Comparison of ENCODE assay signal across 11 mouse cellular contexts in genomic region chr4:124434059-124435039, GRCm38 (mm10).
DNase-seq lines count a peak whose midpoint lies in the region; ATAC-seq and TF ChIP-seq lines count a peak whose summit lies in the region.
"Had no signal": no experiment of that assay in that cellular context is flagged by ENCODE, and none has a peak within 500 bp of the region (broad histone marks: within the 10 kb centered on the region; RNA-seq: fewer than 3 reads in every experiment).

No protein-coding gene starts in this region.

- H3K36me3 ChIP-seq in lung, embryonic 16.5 days (ENCODE audit: control insufficient read depth, insufficient read depth, low read length), result no peaks in the 10 kb centered on the region
- H3K36me3 ChIP-seq in heart, embryonic 10.5 days, result no peaks in the 10 kb centered on the region
- H3K36me3 ChIP-seq in kidney, embryonic 14.5 days (ENCODE audit: control insufficient read depth, insufficient read depth, low read length), result no peaks in the 10 kb centered on the region
- no peaks in the 10 kb centered on the region for H3K36me3 ChIP-seq in midbrain, postnatal 0 days (ENCODE audit: insufficient read depth, low read length)
- H3K36me3 ChIP-seq: lung, embryonic 15.5 days had no signal

- DNase-seq in lung, adult 2 months, result no peak
- DNase-seq in heart, embryonic 10.5 days (ENCODE audit: low spot score), result peak; percentile 64
- DNase-seq in midbrain, postnatal 0 days (ENCODE audit: low spot score), result no peak
- DNase-seq in cerebellum, adult 18-20 months, result no peak
- DNase-seq in urinary bladder, postnatal 14 days (ENCODE audit: low spot score), result no peak
- DNase-seq in layer of hippocampus, postnatal 10 days (ENCODE audit: low spot score in 2 of 2), result no peak
- DNase-seq: cerebellum, adult 2 months; retina, postnatal 1 day had no signal

- H3K9ac ChIP-seq in lung, embryonic 16.5 days (ENCODE audit: low read length), result no peak overlapping the region
- H3K9ac ChIP-seq in kidney, embryonic 14.5 days (ENCODE audit: low read depth, low read length), result no peak overlapping the region
- no peak overlapping the region for H3K9ac ChIP-seq in midbrain, postnatal 0 days (replicated peaks; ENCODE audit: low read length, poor library complexity, severe bottlenecking)
- H3K9ac ChIP-seq: lung, embryonic 15.5 days had no signal

- H3K27ac ChIP-seq in lung, embryonic 16.5 days (ENCODE audit: low read length), result no peak overlapping the region
- peak overlapping the region; percentile 67; the same call in 1 of the 2 replicates for H3K27ac ChIP-seq in heart, embryonic 10.5 days
- H3K27ac ChIP-seq in kidney, embryonic 14.5 days (ENCODE audit: low read depth, low read length), result no peak overlapping the region
- no peak overlapping the region for H3K27ac ChIP-seq in midbrain, postnatal 0 days (ENCODE audit: low read depth, low read length)
- H3K27ac ChIP-seq: lung, embryonic 15.5 days had no signal

- H3K4me1 ChIP-seq in lung, embryonic 16.5 days (replicated peaks; ENCODE audit: control insufficient read depth, insufficient read depth, low read length), result peaks cover 4% of the 10 kb centered on the region; the same call in 1 of the 2 replicates
- no peaks in the 10 kb centered on the region for H3K4me1 ChIP-seq in lung, adult 2 months (ENCODE audit: control insufficient read depth, insufficient read depth, low read length)
- peaks cover 15% of the 10 kb centered on the region for H3K4me1 ChIP-seq in heart, embryonic 10.5 days
- peaks cover 9% of the 10 kb centered on the region for H3K4me1 ChIP-seq in kidney, embryonic 14.5 days (ENCODE audit: control insufficient read depth, insufficient read depth, low read length)
- H3K4me1 ChIP-seq in midbrain, postnatal 0 days (ENCODE audit: insufficient read depth, low read length), result 0 out of 2 replicates have a peak, but pooled peaks cover 3% of the 10 kb centered on the region

- TF ChIP-seq POLR2A in lung, adult 2 months (IDR thresholded peaks at IDR 0.05; ENCODE audit: borderline replicate concordance, extremely low read depth, low read depth, low read length), result no peak

- WGBS in lung, embryonic 16.5 days, result 8% methylated on average over 23 of the region's 25 CpGs
- 9% methylated on average over 24 of the region's 25 CpGs for WGBS in lung, adult 2 months
- 6% methylated on average over 22 of the region's 25 CpGs for WGBS in heart, embryonic 10.5 days
- WGBS in kidney, embryonic 14.5 days, result 11% methylated on average over 20 of the region's 25 CpGs
- WGBS in midbrain, postnatal 0 days, result 12% methylated on average over 22 of the region's 25 CpGs

- no peak overlapping the region for H3K4me3 ChIP-seq in lung, embryonic 16.5 days (ENCODE audit: low read length)
- no peak overlapping the region for H3K4me3 ChIP-seq in lung, adult 2 months (replicated peaks; ENCODE audit: extremely low read depth, low read depth, low read length)
- peak overlapping the region; percentile 43 for H3K4me3 ChIP-seq in heart, embryonic 10.5 days
- no peak overlapping the region for H3K4me3 ChIP-seq in kidney, embryonic 14.5 days (ENCODE audit: low read length)
- no peak overlapping the region for H3K4me3 ChIP-seq in midbrain, postnatal 0 days (ENCODE audit: low read depth, low read length)
- H3K4me3 ChIP-seq: lung, embryonic 15.5 days had no signal

- ATAC-seq in lung, embryonic 16.5 days (ENCODE audit: low read depth), result no peak
- ATAC-seq in kidney, embryonic 14.5 days (ENCODE audit: low FRiP score, low TSS enrichment), result peak; percentile 35; the same call in 1 of the 2 replicates
- no peak for ATAC-seq in midbrain, postnatal 0 days (ENCODE audit: low FRiP score)

- no peaks in the 10 kb centered on the region for H3K9me3 ChIP-seq in lung, embryonic 16.5 days (ENCODE audit: control insufficient read depth, low read length)
- H3K9me3 ChIP-seq in heart, embryonic 10.5 days, result no peaks in the 10 kb centered on the region
- H3K9me3 ChIP-seq in kidney, embryonic 14.5 days (ENCODE audit: control insufficient read depth, low read length), result no peaks in the 10 kb centered on the region
- H3K9me3 ChIP-seq in midbrain, postnatal 0 days (ENCODE audit: low read length), result no peaks in the 10 kb centered on the region
- H3K9me3 ChIP-seq: lung, embryonic 15.5 days had no signal

- no peak for TF ChIP-seq CTCF in lung, adult 2 months (IDR thresholded peaks at IDR 0.05; ENCODE audit: insufficient read depth, low read length)
- TF ChIP-seq CTCF in midbrain, postnatal 0 days (IDR thresholded peaks at IDR 0.05), result no peak

- peaks cover 2% of the 10 kb centered on the region; the same call in 1 of the 2 replicates for H3K27me3 ChIP-seq in lung, embryonic 16.5 days (ENCODE audit: control insufficient read depth, insufficient read depth, low read depth, low read length)
- peaks cover 62% of the 10 kb centered on the region for H3K27me3 ChIP-seq in heart, embryonic 10.5 days (ENCODE audit: insufficient read depth, poor library complexity, severe bottlenecking)
- peaks cover 5% of the 10 kb centered on the region; the same call in 1 of the 2 replicates for H3K27me3 ChIP-seq in kidney, embryonic 14.5 days (ENCODE audit: control insufficient read depth, insufficient read depth, low read length)
- H3K27me3 ChIP-seq in midbrain, postnatal 0 days (ENCODE audit: insufficient read depth, low read length), result 0 out of 2 replicates have a peak, but pooled peaks cover 7% of the 10 kb centered on the region

- H3K4me2 ChIP-seq in lung, embryonic 16.5 days (ENCODE audit: low read depth, low read length), result 0 out of 2 replicates have a peak overlapping the region, but pooled peaks have one; percentile 2
- H3K4me2 ChIP-seq in kidney, embryonic 14.5 days (replicated peaks; ENCODE audit: low read depth, low read length), result 0 out of 2 replicates have a peak overlapping the region, but pooled peaks have one; percentile 9
- H3K4me2 ChIP-seq in midbrain, postnatal 0 days (ENCODE audit: low read depth, low read length, poor library complexity, severe bottlenecking), result peak overlapping the region; percentile 12; the same call in 1 of the 2 replicates
- H3K4me2 ChIP-seq: lung, embryonic 15.5 days had no signal
